Mouse (Mus musculus): Measurements from ENCODE around the gene Mprip.
A peak's percentile ranks its signal among the peaks of the same experiment; 100 is the strongest.
"Not testable (repeated sequence)": the region's sequence is repeated elsewhere in the genome, so short reads cannot be mapped to it uniquely, and the experiment has no call there.

Gene Mprip

GRCm38 (mm10) chr11:59655337-59655736 lies 5.8 kb upstream of the Mprip start:
- no peak for DNase-seq

GRCm38 (mm10) chr11:59656016-59656415 lies 5.1 kb upstream of the Mprip start:
- no peak for DNase-seq

DNA sequence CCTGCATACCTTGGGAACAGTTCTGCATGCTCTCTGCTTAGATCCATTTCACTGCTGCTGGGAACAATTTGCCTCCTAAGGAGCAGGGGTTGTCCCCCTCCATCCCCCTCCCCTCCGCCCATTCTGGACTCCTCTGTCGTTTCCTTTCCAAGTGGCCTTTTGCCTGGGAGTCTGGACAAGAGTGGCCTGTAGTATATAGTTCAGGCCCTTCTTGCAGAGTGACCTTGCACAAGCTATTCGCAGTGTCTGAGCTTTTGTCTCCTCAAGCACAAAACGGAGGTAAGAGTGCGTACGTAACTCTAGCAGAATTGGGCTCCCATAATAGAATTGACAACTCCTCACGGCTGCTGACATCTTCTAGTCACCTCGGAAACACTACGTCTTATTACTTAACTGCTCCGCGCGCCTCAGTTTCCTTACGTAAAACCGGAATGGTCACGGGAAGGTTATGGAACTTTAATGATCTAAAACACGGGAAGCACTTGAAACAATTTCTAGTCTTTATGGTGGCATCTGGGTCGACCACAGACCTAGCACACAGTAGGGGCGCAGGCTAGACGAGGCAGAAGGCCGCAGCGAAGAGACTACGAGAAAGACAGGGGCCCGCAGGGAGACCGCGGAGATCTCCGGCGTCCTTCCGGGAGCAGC lies 620 bp downstream of the Mprip start:
- no peak for DNase-seq

- DNase-seq = peak; percentile 97
Observed at GRCm38 (mm10) chr11:59662249-59662788, 1.2 kb downstream of the Mprip start.

- peak; percentile 28 for DNase-seq
Observed at GRCm38 (mm10) chr11:59662877-59663775, 2.0 kb downstream of the Mprip start.

DNA sequence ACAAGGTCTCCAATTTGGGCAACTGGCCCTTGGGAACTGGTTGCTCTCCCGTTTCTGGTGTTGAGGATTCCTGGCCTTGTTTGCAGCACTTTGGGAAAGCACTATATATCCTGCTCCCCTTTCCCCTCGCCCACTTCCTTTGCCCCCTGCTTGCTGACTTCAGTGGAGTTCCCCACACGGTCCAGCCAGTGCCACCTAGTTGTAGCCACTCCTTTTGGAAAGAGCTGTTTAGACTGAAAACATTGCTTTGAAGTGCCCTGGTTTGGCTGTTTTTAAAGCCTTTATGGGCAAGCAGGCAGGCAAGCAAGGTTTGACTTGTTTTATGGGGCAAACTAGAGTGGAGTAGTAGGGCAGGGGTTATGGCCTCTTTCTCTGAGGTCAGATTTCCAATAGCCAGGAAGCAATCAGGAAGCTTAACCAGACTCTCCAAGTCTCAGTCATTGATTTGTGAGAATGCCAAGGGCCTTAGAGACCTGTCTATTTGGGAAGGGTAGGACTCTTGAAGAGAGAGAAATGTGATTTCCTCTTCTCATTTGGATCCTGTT lies 2.7 kb downstream of the Mprip start:
- no peak for DNase-seq

GRCm38 (mm10) chr11:59664818-59665217 lies 3.7 kb downstream of the Mprip start:
- DNase-seq = no peak

DNA sequence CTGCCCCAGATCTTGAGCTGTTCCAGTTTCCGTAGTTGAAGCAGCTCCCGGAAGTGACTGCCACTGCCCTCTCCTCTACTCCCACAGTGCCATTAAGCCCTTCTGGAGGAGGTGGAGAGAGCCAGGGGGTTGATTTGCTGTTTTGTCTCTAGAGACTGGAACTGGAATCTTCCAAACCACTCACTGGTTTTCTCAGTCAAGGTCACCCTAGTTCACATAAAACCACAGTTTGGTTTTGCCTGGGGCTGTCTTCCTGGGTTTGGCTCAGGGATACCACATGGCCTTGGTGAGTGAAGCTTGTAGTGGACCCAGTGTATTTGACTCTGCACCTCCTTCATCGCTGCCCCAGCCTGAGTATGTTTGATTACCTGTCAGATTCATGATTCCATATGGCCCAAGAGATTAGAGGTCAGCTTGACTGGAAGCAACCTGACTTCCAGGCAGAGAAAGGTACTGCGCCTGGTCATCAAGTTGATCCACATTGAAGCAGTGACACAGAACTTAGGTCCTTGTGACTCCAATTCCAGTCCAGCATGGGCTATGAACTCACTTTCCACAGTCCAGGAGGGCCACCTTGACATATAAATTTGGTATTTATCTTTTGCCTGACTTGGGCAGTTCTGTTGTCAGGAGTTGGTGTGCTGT lies 10.1 kb downstream of the Mprip start:
- no peak for DNase-seq

- no peak for DNase-seq
Observed at GRCm38 (mm10) chr11:59674013-59674412, 12.9 kb downstream of the Mprip start.

DNA sequence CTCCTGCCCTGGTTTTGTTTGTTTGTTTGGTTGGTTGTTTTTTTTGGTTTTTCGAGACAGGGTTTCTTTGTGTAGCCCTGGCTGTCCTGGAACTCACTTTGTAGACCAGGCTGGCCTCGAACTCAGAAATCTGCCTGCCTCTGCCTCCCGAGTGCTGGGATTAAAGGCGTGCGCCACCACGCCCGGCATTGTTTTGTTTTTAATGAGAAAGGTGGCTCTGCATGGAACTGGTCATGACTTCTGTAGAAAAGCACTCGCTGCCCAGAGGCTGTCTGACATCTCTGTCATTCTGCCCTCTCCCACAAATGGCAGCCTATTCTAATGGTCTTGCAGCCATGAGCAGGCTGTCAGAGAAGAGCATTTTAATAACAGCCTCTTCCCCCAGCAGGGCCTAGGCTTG lies 13.6 kb downstream of the Mprip start:
- not testable (repeated sequence) for DNase-seq

GRCm38 (mm10) chr11:59677767-59678166 lies 16.7 kb downstream of the Mprip start:
- no peak for DNase-seq

- DNase-seq = peak; percentile 59
Observed at GRCm38 (mm10) chr11:59678693-59679092, 17.6 kb downstream of the Mprip start.

- no peak for DNase-seq
Observed at GRCm38 (mm10) chr11:59680111-59680510, 19.0 kb downstream of the Mprip start.

GRCm38 (mm10) chr11:59684956-59685355 lies 23.9 kb downstream of the Mprip start:
- DNase-seq = no peak

- no peak for DNase-seq
Observed at GRCm38 (mm10) chr11:59694533-59694932, 33.4 kb downstream of the Mprip start.

- DNase-seq = no peak
Observed at GRCm38 (mm10) chr11:59695550-59695949, 34.4 kb downstream of the Mprip start.

DNA sequence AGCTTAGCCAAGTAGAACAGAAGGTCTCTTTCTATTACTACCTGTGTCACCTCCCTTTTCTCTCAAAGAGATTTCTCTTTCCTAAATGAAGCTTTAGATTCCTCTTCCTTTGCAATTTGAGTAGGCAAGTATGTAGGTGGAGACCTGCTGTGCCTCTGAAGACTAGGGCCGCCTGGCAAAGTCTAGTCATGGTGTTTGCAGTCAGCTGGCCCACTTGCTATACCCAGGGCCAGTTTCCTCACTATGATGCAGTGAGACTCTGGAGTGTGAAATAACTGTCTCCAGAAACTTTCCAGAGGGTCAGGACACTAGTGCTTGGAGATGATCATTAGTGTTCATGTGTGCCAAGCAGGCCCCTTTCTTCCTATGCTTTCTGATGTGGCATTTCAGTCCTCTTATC lies 36.5 kb downstream of the Mprip start:
- DNase-seq = no peak

DNA sequence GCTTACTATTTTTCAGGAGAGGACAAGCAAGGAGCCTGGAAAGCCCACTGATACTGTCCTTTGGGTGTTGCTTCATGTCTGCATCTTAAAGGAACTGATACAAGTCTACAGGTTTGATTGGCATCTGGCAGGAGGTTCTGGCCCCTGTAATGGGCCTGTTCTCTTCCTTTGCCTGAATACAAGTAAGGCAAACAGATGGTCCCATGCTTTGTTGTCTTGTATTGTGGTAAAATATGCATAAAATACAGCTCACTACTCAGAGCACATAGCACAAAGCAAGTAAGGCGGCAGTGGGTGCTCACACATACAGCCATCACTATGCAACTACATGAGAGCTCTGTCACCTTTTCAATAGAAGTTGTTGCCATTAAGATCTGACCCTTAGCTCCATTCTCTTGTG lies 39.7 kb downstream of the Mprip start:
- no peak for DNase-seq

DNA sequence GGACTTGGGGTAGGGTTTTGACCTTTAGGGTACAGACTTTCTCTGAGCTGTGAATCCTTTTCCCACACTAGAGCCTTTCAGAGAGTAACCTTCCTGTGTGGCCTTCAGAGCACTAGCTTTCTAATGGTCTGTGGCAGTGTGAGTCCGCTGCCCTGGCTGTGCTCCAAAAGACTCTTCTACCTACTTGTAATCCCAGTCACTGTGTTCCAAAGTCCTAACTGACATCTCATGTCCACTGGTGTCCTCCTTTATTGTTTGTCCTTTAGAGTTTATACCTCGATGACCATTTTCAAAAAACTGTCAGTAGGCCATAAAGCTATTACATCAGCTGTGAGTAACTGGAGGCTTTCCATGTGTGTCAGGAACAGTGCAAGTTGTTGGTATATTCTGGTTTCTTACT lies 44.0 kb downstream of the Mprip start:
- no peak for DNase-seq

GRCm38 (mm10) chr11:59707481-59707880 lies 46.4 kb downstream of the Mprip start:
- DNase-seq = no peak

DNA sequence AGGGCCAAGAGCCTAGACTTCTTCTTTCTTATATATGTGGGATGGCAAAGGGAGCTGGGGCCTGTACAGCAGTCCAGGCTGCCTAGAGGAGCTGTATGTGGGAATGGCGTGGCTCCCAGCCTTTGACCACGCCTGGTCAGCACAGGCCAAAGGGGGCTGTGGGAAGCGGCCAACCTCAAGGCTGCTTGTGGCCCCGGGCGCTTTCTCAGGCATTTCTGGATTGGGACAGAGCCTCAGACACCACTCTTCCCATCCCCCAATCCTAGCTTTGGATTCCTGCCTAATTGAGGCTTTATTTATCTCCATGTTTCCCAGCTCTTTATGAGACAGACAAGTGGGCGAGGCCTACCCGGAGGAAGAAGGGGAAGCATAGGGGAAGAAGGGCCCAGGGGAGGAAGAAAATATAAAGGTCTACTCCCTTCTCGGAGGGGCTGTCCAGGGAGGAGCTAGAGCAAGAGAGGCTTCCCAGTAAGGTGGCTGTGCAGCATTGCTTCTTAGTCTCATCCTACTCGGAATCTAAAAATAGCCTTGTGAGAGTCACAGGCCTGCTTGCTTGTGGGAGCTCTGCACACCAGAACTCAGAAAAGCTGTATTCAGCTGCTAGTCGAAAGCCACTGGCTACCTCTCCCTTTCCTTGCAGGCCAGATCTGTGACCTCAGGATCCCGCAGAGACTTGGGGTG lies 47.0 kb downstream of the Mprip start:
- DNase-seq = peak; percentile 32

DNA sequence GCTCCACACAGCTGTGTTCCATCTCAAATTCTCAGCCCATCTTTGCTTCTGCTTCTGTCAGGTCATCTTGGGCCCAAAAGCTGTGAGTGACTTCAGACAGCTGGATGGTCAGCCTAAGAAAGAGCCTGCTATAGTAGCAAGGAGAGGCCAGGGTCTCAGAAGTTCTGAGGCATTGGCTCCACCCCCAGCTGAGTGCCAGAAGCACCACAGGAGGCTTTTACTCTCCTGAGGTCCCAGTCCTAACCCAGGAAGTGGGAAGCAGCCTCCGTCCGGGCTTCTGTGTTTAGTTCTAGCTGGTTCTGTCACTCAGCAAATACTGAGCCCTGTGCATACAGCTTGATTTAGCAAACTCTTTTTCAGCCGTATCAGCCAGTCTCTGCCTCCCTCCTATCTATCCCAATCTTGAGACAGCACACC lies 54.3 kb downstream of the Mprip start:
- no peak for DNase-seq
